Mouse (Mus musculus) cerebellum, adult 9-10 months (tissue): Measurements from ENCODE around the gene Gm21518.
"Not testable (repeated sequence)": the region's sequence is repeated elsewhere in the genome, so short reads cannot be mapped to it uniquely, and the experiment has no call there.

Experiments used
- DNase-seq: peaks from one replicate; pipeline ENCODE4 v3.0.0; 2022

Gene Gm21518

GRCm38 (mm10) chrY:62190566-62190965 lies at the start of gene Gm21518:
TSS of gene Gm21518 (plus strand) at chrY:62190866.
- not testable (repeated sequence) for DNase-seq
